Mouse (Mus musculus) E14TG2a.4 (cell line): ENCODE measurements around the gene Gm10097.

Experiments
- H3K27me3 ChIP-seq: 2 replicates; pipeline ENCODE4 v1.6.1; 2014; ENCODE audit warnings: low read length, control low read depth; ENCODE audit not compliant: insufficient read depth
- H3K36me3 ChIP-seq: 2 replicates; pipeline ENCODE4 v1.6.1; 2014; ENCODE audit warnings: low read length, control low read depth; ENCODE audit not compliant: insufficient read depth
- H3K4me1 ChIP-seq: replicated peaks from 2 replicates; pipeline ENCODE4 v1.6.1; 2014; ENCODE audit warnings: low read depth, low read length, control low read depth
- H3K4me3 ChIP-seq: replicated peaks from 2 replicates; pipeline ENCODE4 v1.5.1; 2014; ENCODE audit warnings: mild to moderate bottlenecking, low read length
- H3K9me3 ChIP-seq: 2 replicates; pipeline ENCODE4 v1.6.1; 2014; ENCODE audit warnings: low read length, control low read depth
- CTCF ChIP-seq: conservative IDR thresholded peaks from 2 replicates; pipeline ENCODE4 v1.5.1; 2014; ENCODE audit warnings: low read length
- NANOG ChIP-seq: IDR thresholded peaks from 2 replicates; pipeline ENCODE4 v1.6.1; 2014; ENCODE audit warnings: borderline replicate concordance, low read length, mixed read lengths
- POU5F1 ChIP-seq: IDR thresholded peaks from 2 replicates; pipeline ENCODE4 v1.6.1; 2014; ENCODE audit warnings: low read length, borderline replicate concordance

Gene Gm10097

DNA sequence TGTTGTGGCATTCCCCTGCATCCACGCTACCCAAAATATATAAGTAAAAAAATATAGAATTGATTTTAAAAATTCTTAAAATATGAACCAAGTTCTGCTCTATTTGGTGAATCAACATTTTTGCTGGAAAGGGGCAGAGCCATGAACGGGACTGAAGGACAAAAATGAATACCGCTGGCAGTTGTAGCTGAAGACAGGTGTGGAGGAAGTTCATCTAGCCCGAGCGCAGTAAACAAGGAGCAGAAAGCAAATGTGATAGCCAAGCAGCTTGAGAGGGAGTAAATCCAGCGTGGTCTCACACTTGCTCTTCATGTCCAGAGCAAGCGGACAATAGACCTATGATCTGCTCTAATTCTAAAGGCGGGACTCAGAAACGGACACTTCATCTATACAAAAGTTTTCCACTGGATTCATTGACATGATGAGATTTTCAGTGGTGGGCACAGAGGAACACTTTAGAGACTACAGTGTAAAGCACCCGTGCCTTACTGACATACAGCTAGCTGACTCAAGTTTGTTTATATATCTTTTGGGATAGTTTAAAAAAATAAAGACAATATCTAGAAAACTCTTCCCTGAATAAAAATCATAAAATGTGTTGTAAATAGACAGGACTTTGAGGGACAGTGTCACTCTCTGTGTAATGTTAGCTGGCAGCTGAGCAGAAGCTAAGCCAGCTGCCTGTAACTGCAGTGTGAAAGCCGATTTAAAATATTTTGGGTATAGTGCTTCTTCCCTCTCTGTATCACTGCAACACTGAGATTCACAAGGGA lies 1.4 kb downstream of the Gm10097 start:
- H3K4me3 ChIP-seq, result no peak overlapping the region
- no peaks in the 10 kb centered on the region for H3K27me3 ChIP-seq
- H3K9me3 ChIP-seq, result no peaks in the 10 kb centered on the region
- no peaks in the 10 kb centered on the region for H3K36me3 ChIP-seq
- TF ChIP-seq NANOG (no peak), CTCF (no peak), POU5F1 (no peak)
- H3K4me1 ChIP-seq, result no peaks in the 10 kb centered on the region

- Histone ChIP-seq H3K27me3 (no peaks in the 10 kb centered on the region), H3K4me3 (no peak overlapping the region), H3K9me3 (peaks cover 3% of the 10 kb centered on the region; the same call in 1 of the 2 replicates), H3K4me1 (no peaks in the 10 kb centered on the region), H3K36me3 (no peaks in the 10 kb centered on the region)
- no peak for TF ChIP-seq POU5F1
- no peak for TF ChIP-seq NANOG
- no peak for TF ChIP-seq CTCF
Measured at GRCm38 (mm10) chr10:5070941-5071231, 1.9 kb downstream of the Gm10097 start.

GRCm38 (mm10) chr10:5072054-5072453 lies 3.1 kb downstream of the Gm10097 start:
- peaks cover 6% of the 10 kb centered on the region for H3K9me3 ChIP-seq
- H3K27me3 ChIP-seq, result no peaks in the 10 kb centered on the region
- H3K4me3 ChIP-seq, result no peak overlapping the region
- H3K36me3 ChIP-seq, result no peaks in the 10 kb centered on the region
- H3K4me1 ChIP-seq, result no peaks in the 10 kb centered on the region
- TF ChIP-seq NANOG, result no peak
- no peak for TF ChIP-seq CTCF
- TF ChIP-seq POU5F1, result no peak

GRCm38 (mm10) chr10:5075724-5076123 lies 6.7 kb downstream of the Gm10097 start:
- no peaks in the 10 kb centered on the region for H3K36me3 ChIP-seq
- TF ChIP-seq POU5F1 (no peak), CTCF (no peak), NANOG (no peak)
- H3K4me1 ChIP-seq, result no peaks in the 10 kb centered on the region
- peaks cover 6% of the 10 kb centered on the region for H3K9me3 ChIP-seq
- no peak overlapping the region for H3K4me3 ChIP-seq
- H3K27me3 ChIP-seq, result no peaks in the 10 kb centered on the region

GRCm38 (mm10) chr10:5079945-5080468 lies 11.0 kb downstream of the Gm10097 start:
- no peak overlapping the region for H3K4me3 ChIP-seq
- no peaks in the 10 kb centered on the region for H3K36me3 ChIP-seq
- no peaks in the 10 kb centered on the region for H3K27me3 ChIP-seq
- no peaks in the 10 kb centered on the region for H3K4me1 ChIP-seq
- H3K9me3 ChIP-seq, result peaks cover 6% of the 10 kb centered on the region
- TF ChIP-seq NANOG (no peak), CTCF (no peak), POU5F1 (no peak)

- no peaks in the 10 kb centered on the region for H3K27me3 ChIP-seq
- no peak overlapping the region for H3K4me3 ChIP-seq
- peaks cover 4% of the 10 kb centered on the region; the same call in 1 of the 2 replicates for H3K4me1 ChIP-seq
- no peaks in the 10 kb centered on the region for H3K36me3 ChIP-seq
- no peaks in the 10 kb centered on the region for H3K9me3 ChIP-seq
- no peak for TF ChIP-seq POU5F1
- no peak for TF ChIP-seq NANOG
- no peak for TF ChIP-seq CTCF
Measured at GRCm38 (mm10) chr10:5083716-5084115, 14.7 kb downstream of the Gm10097 start.

DNA sequence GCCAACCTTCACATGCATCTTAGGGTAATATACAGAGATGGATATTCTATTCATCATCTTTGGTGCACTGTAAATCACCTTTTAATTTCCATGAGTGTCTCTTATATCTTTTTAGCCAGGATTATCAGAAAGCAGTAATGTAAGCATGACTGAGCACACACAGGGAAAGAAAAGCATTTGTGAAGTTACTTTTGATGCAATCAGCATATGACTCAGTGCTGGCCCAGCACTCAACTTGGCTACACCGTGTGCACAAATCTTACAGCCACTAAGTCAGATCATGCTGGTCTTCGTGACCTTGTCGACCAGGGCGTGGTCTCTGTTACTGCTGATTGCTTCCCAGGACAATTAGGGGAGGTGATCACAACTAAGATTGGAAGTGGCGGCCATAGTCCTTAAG lies 16.8 kb downstream of the Gm10097 start:
- Histone ChIP-seq H3K4me3 (no peak overlapping the region), H3K36me3 (no peaks in the 10 kb centered on the region), H3K9me3 (no peaks in the 10 kb centered on the region), H3K27me3 (no peaks in the 10 kb centered on the region), H3K4me1 (peaks cover 4% of the 10 kb centered on the region; the same call in 1 of the 2 replicates)
- TF ChIP-seq CTCF (no peak), NANOG (no peak), POU5F1 (no peak)

GRCm38 (mm10) chr10:5086329-5086728 lies 17.3 kb downstream of the Gm10097 start:
- Histone ChIP-seq H3K4me1 (peaks cover 4% of the 10 kb centered on the region; the same call in 1 of the 2 replicates), H3K27me3 (no peaks in the 10 kb centered on the region), H3K9me3 (no peaks in the 10 kb centered on the region), H3K36me3 (no peaks in the 10 kb centered on the region), H3K4me3 (no peak overlapping the region)
- TF ChIP-seq CTCF (no peak), NANOG (no peak), POU5F1 (no peak)
